Mouse (Mus musculus): ENCODE measurements around the gene Lrch3.
"Not testable (repeated sequence)": the region's sequence is repeated elsewhere in the genome, so short reads cannot be mapped to it uniquely, and the experiment has no call there.

The Lrch3 gene

GRCm38 (mm10) chr16:33048686-33049085 lies 134.8 kb downstream of the Lrch3 start:
- DNase-seq (ENCODE audit: extremely low spot score, low read depth, low spot score) = no peak

- DNase-seq (ENCODE audit: extremely low spot score, low read depth, low spot score) = no peak
Observed at GRCm38 (mm10) chr16:33049809-33050208, 135.9 kb downstream of the Lrch3 start.

- no peak for DNase-seq (ENCODE audit: extremely low spot score, low read depth, low spot score)
Observed at GRCm38 (mm10) chr16:33053141-33053540, 139.2 kb downstream of the Lrch3 start.

DNA sequence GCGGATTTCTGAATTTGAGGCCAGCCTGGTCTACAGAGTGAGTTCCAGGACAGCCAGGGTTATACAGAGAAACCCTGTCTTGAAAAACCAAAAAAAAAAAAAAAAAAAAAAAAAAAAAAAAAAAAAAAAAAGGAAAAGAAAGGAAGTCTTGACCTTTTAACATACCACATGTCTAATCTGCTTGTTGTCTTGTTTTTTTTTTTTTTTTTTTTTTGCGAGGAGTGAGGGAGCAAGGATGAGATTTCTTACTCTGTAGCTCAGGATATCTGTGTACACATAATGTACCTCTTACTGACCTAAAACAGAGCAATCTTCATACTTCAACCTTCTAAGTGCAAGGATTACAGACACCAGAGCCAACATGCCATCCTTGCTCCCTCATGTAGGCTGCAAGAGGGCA lies 141.0 kb downstream of the Lrch3 start:
- DNase-seq (ENCODE audit: extremely low spot score, low read depth, low spot score) = not testable (repeated sequence)

GRCm38 (mm10) chr16:33055655-33056054 lies 141.8 kb downstream of the Lrch3 start:
- DNase-seq (ENCODE audit: extremely low spot score, low read depth, low spot score) = no peak

- peak; percentile 93 for DNase-seq (ENCODE audit: extremely low spot score, low read depth, low spot score)
Observed at GRCm38 (mm10) chr16:33056095-33056785, 142.3 kb downstream of the Lrch3 start, which contains the start of the genes Iqcg and Rpl35a. Iqcg (minus strand) TSS chr16:33056218. Rpl35a (plus strand) TSS chr16:33056453.

- no peak for DNase-seq (ENCODE audit: extremely low spot score, low read depth, low spot score)
Observed at GRCm38 (mm10) chr16:33056786-33057185, 142.9 kb downstream of the Lrch3 start.

- no peak for DNase-seq (ENCODE audit: extremely low spot score, low read depth, low spot score)
Observed at GRCm38 (mm10) chr16:33058033-33058432, 144.1 kb downstream of the Lrch3 start.

GRCm38 (mm10) chr16:33058656-33059055 lies 144.8 kb downstream of the Lrch3 start:
- not testable (repeated sequence) for DNase-seq (ENCODE audit: extremely low spot score, low read depth, low spot score)

- DNase-seq (ENCODE audit: extremely low spot score, low read depth, low spot score) = no peak
Observed at GRCm38 (mm10) chr16:33059471-33059870, 145.6 kb downstream of the Lrch3 start.

DNA sequence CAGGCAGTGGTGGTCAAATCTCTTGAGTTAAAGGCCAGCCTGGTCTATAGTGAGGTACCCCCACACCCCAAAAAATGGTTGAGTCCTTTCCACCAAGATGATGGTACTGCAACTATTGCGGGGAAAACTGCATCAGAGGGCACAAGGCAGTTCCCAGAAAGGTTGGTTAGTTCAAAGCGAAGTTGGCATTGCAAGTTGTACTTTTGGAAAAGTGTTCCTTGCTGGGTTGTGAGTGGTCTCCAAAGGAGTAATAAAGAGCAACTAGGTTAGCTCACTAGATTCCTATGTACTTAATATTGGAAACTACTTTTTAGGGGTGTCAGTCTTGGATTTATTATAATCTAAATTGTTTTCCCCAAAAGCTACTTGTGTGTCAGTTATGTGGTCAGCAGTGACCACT lies 147.0 kb downstream of the Lrch3 start:
- no peak for DNase-seq (ENCODE audit: extremely low spot score, low read depth, low spot score)

GRCm38 (mm10) chr16:33061400-33061799 lies 147.5 kb downstream of the Lrch3 start:
- DNase-seq (ENCODE audit: extremely low spot score, low read depth, low spot score) = no peak

DNA sequence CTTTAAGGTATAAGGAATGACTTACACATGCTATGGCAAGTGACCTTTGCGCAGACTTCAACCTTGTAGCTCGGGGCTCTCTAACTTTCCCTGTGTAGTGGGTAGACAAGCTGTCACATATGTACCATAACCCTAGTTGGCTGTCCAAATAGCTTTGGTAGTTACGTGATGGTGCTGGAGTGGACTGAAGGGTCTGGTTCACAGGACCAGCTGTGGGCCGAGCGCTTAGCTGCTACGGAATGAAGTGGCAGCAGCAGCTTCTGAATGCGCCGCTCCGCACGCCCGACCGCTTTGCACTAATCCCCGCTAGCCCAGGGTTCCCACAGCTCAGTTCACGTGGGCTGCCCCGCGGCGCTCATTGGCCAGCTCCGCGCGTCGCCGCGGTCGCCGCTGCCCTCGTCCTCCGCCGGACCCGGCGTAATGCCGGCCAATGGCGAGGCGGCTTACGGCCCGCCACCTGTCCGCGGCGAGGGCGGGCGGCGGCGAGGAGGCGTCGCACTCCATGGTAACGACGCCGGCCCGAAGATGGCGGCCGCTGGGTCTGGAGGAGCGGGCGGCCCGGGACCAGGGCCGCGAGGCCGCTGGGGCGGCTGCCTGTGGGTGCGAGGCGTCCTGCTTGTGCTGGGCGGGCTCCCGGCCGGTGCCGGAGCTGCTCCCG lies 148.3 kb downstream of the Lrch3 start, which contains the start of gene Lmln:
Gene Lmln (plus strand): TSS at position 498 of the 658 bp plus-strand sequence.
- DNase-seq (ENCODE audit: extremely low spot score, low read depth, low spot score) = peak; percentile 66

- DNase-seq (ENCODE audit: extremely low spot score, low read depth, low spot score) = no peak
Observed at GRCm38 (mm10) chr16:33062682-33063131, 148.8 kb downstream of the Lrch3 start.

GRCm38 (mm10) chr16:33063267-33063666 lies 149.4 kb downstream of the Lrch3 start:
- DNase-seq (ENCODE audit: extremely low spot score, low read depth, low spot score) = no peak

GRCm38 (mm10) chr16:33064636-33065035 lies 150.7 kb downstream of the Lrch3 start:
- no peak for DNase-seq (ENCODE audit: extremely low spot score, low read depth, low spot score)

Measured in hindlimb bud, embryonic 11.5 days (tissue).